Mouse (Mus musculus): ENCODE measurements at regions not wholly inside any gene's neighbourhood (a gene's known extent, or its start where the extent isn't known, plus 50 kb on each side); places are given as distances from the start of the nearest gene placed in this dataset.

GRCm38 (mm10) chr8:26591266-26591665, 385.9 kb upstream of the Zfp703 start:
- TF ChIP-seq CTCF (IDR thresholded peaks at IDR 0.05; ENCODE audit: low read depth) (no peak), EP300 (optimal IDR thresholded peaks at IDR 0.05) (no peak)
